Mouse (Mus musculus) lung, postnatal 0 days (tissue): ENCODE measurements around the gene Ephb4.

Source experiments
- CTCF ChIP-seq: IDR thresholded peaks from 2 replicates; pipeline ENCODE4 v1.5.1; 2016; ENCODE audit warnings: antibody characterized with exemption, mild to moderate bottlenecking
- EP300 ChIP-seq: IDR thresholded peaks from 2 replicates; pipeline ENCODE4 v1.6.1; 2016; ENCODE audit warnings: antibody characterized with exemption, mild to moderate bottlenecking, control low read depth

- TF ChIP-seq CTCF (peak; percentile 53), EP300 (peak; percentile 45; the same call in 1 of the 2 replicates)
These were observed at the start of gene Ephb4 for GRCm38 (mm10) chr5:137349384-137350204.
